Mouse (Mus musculus): ENCODE measurements around the gene Hpcal1.

DNA sequence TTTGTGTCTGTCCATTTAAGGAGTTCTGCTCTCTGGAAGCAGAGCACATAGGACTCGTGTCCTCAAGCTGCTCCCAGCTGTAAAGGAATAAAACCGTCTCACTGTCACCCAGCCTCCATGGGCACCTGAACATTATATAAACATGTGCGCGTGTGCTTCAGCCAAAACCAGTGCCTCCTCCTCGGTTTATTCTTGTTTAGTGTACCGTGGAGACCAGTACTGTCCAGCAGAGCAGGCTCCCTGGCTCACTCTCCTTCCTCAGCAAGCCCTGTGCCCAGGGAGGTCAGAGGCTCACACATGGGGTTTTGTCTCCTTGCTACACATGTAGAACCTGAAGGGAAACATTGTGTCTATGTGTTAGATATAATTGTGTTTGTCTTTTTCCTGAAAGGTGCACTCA lies 27.5 kb downstream of the Hpcal1 start:
- TF ChIP-seq CTCF (IDR thresholded peaks at IDR 0.05; ENCODE audit: insufficient read depth, low read depth, low read length), result no peak
- TF ChIP-seq POLR2A (IDR thresholded peaks at IDR 0.05; ENCODE audit: insufficient read depth, low read depth, low read length), result no peak

Measured in olfactory bulb, adult 2 months (tissue).